In the genomic region with DNA sequence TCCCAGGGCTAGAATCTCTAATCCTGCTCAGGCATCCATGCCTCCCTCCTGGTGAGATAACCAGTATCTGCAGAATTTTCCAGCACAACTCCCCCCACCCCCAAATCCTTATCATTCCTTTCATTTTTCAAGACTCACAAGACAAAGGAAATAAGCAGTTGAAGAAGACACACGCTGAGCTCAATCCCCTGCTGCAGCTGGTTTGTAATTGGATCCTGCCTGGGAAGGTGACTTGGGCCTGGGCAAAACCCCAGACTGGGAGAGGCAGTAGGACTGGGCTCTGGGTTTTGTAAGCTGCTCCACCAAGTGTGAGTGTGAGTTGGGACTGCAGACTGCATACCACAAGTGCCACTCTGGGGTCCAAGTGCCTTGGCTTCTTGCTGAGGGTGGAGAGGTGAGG, we compare ENCODE assay signal across 22 mouse cellular contexts. TPM values are rescaled to one million over a fixed set of nuclear protein-coding genes. Genes with fewer than 3 reads are reported as not detected.
DNase-seq lines count a peak whose midpoint lies in the region; ATAC-seq and TF ChIP-seq lines count a peak whose summit lies in the region.
"Had no signal": no experiment of that assay in that cellular context is flagged by ENCODE, and none has a peak within 500 bp of the region (broad histone marks: within the 10 kb centered on the region; RNA-seq: fewer than 3 reads in every experiment).

No protein-coding gene starts in this region.

- no peak for DNase-seq in lung, postnatal 0 days (ENCODE audit: low spot score)
- DNase-seq in lung, postnatal 10 days, result no peak
- DNase-seq in R1 (ENCODE audit: low read depth, low spot score), result peak; percentile 97
- DNase-seq in embryonic facial prominence, embryonic 14.5 days (ENCODE audit: low spot score), result peak; percentile 47
- DNase-seq in urinary bladder, postnatal 14 days (ENCODE audit: low spot score), result no peak
- no peak for DNase-seq in heart, postnatal 4 days
- DNase-seq: cerebellum, postnatal 10 days; heart, adult 18-20 months; layer of hippocampus, postnatal 36 days; right cerebral cortex, adult 18-20 months; spleen, adult 18-20 months; thymus, adult 2 months had no signal

- 0 out of 2 replicates have a peak overlapping the region, but pooled peaks have one; percentile 26 for H3K27ac ChIP-seq in lung, postnatal 0 days (ENCODE audit: low read length)
- H3K27ac ChIP-seq in embryonic facial prominence, embryonic 14.5 days (replicated peaks; ENCODE audit: low read depth, low read length), result no peak overlapping the region
- H3K27ac ChIP-seq: embryonic facial prominence, embryonic 13.5 days; forebrain, embryonic 12.5 days; hindbrain, embryonic 12.5 days; kidney, embryonic 15.5 days; lung, embryonic 15.5 days; midbrain, embryonic 15.5 days; stomach, embryonic 15.5 days had no signal

- TF ChIP-seq CTCF in lung, postnatal 0 days (IDR thresholded peaks at IDR 0.05), result no peak

- H3K4me3 ChIP-seq in lung, postnatal 0 days (ENCODE audit: low read depth, low read length), result no peak overlapping the region
- H3K4me3 ChIP-seq in embryonic facial prominence, embryonic 14.5 days (ENCODE audit: low read depth, low read length), result no peak overlapping the region
- H3K4me3 ChIP-seq: embryonic facial prominence, embryonic 13.5 days; forebrain, embryonic 12.5 days; hindbrain, embryonic 12.5 days; kidney, embryonic 15.5 days; lung, embryonic 15.5 days; midbrain, embryonic 15.5 days; stomach, embryonic 15.5 days had no signal

- H3K9ac ChIP-seq in lung, postnatal 0 days (replicated peaks; ENCODE audit: low read depth), result no peak overlapping the region
- no peak overlapping the region for H3K9ac ChIP-seq in embryonic facial prominence, embryonic 14.5 days (ENCODE audit: low read depth, low read length)
- H3K9ac ChIP-seq: embryonic facial prominence, embryonic 13.5 days; forebrain, embryonic 12.5 days; hindbrain, embryonic 12.5 days; kidney, embryonic 15.5 days; lung, embryonic 15.5 days; midbrain, embryonic 15.5 days; stomach, embryonic 15.5 days had no signal

- H3K4me2 ChIP-seq in lung, postnatal 0 days (replicated peaks; ENCODE audit: low read depth, low read length), result no peak overlapping the region
- H3K4me2 ChIP-seq in embryonic facial prominence, embryonic 14.5 days (ENCODE audit: low read depth, low read length), result no peak overlapping the region
- H3K4me2 ChIP-seq: embryonic facial prominence, embryonic 13.5 days; forebrain, embryonic 12.5 days; hindbrain, embryonic 12.5 days; kidney, embryonic 15.5 days; liver, embryonic 11.5 days; lung, embryonic 15.5 days; midbrain, embryonic 15.5 days; stomach, embryonic 15.5 days had no signal

- no peaks in the 10 kb centered on the region for H3K27me3 ChIP-seq in lung, postnatal 0 days (replicated peaks; ENCODE audit: insufficient read depth, low read length)
- no peaks in the 10 kb centered on the region for H3K27me3 ChIP-seq in embryonic facial prominence, embryonic 14.5 days (replicated peaks; ENCODE audit: control insufficient read depth, insufficient read depth, low read length)
- H3K27me3 ChIP-seq: embryonic facial prominence, embryonic 13.5 days; forebrain, embryonic 12.5 days; hindbrain, embryonic 12.5 days; kidney, embryonic 15.5 days; lung, embryonic 15.5 days; midbrain, embryonic 15.5 days; stomach, embryonic 15.5 days had no signal

- H3K9me3 ChIP-seq in lung, postnatal 0 days (ENCODE audit: low read length), result no peaks in the 10 kb centered on the region; the same call in 1 of the 2 replicates
- H3K9me3 ChIP-seq in embryonic facial prominence, embryonic 14.5 days (ENCODE audit: control insufficient read depth, low read length), result no peaks in the 10 kb centered on the region
- H3K9me3 ChIP-seq: embryonic facial prominence, embryonic 13.5 days; forebrain, embryonic 12.5 days; hindbrain, embryonic 12.5 days; kidney, embryonic 15.5 days; lung, embryonic 15.5 days; midbrain, embryonic 15.5 days; stomach, embryonic 15.5 days had no signal

- no peak for TF ChIP-seq EP300 in lung, postnatal 0 days (IDR thresholded peaks at IDR 0.05)

- 5% methylated on average over 1 of the region's 1 CpGs for WGBS in lung, postnatal 0 days
- WGBS in embryonic facial prominence, embryonic 14.5 days, result 19% methylated on average over 1 of the region's 1 CpGs

- H3K4me1 ChIP-seq in lung, postnatal 0 days (ENCODE audit: insufficient read depth, low read depth, low read length), result peaks cover 19% of the 10 kb centered on the region; the same call in 1 of the 2 replicates
- peaks cover 13% of the 10 kb centered on the region for H3K4me1 ChIP-seq in embryonic facial prominence, embryonic 14.5 days (ENCODE audit: control insufficient read depth, insufficient read depth, low read length)
- H3K4me1 ChIP-seq: forebrain, embryonic 12.5 days; hindbrain, embryonic 12.5 days; midbrain, embryonic 15.5 days had no signal

- H3K36me3 ChIP-seq in lung, postnatal 0 days (ENCODE audit: insufficient read depth, low read length), result no peaks in the 10 kb centered on the region
- H3K36me3 ChIP-seq in embryonic facial prominence, embryonic 14.5 days (ENCODE audit: control insufficient read depth, insufficient read depth, low read length), result no peaks in the 10 kb centered on the region
- H3K36me3 ChIP-seq: embryonic facial prominence, embryonic 13.5 days; forebrain, embryonic 12.5 days; hindbrain, embryonic 12.5 days; kidney, embryonic 15.5 days; lung, embryonic 15.5 days; midbrain, embryonic 15.5 days; stomach, embryonic 15.5 days had no signal

- ATAC-seq in lung, postnatal 0 days, result no peak
- ATAC-seq in embryonic facial prominence, embryonic 14.5 days (ENCODE audit: low read depth), result no peak
- ATAC-seq in inflammation-experienced regulatory T-cells, adult 6 months, result no peak
- ATAC-seq: intestine, embryonic 16.5 days; midbrain, embryonic 15.5 days had no signal

RNA-seq across cellular contexts. Expression of a gene that starts 41.9 kb away (rescaled TPM):
- polyA plus RNA-seq in lung, postnatal 0 days (2015; fragmentation: Nextera tagmentation; extraction: Ambion mirVana), result 177 and 229 TPM in 2 replicates
- polyA plus RNA-seq in embryonic facial prominence, embryonic 14.5 days (2014; fragmentation: Nextera tagmentation; extraction: Ambion mirVana), result 66.8 and 67.4 TPM in 2 replicates
- 10 to 100 TPM; 40.6 to 50.7 TPM for total RNA-seq in heart, postnatal 4 days (2021)
- 100 to 1,000 TPM in 1 of 3 experiments, 10 to 100 TPM in 2; 24.6 to 111 (median 80.4) TPM for polyA plus RNA-seq in inflammation-experienced regulatory T-cells, adult 6 months (2017; shearing (Covaris generic))

Comparison
In these comparisons a context has a peak if more than half of its experiments do, and no peak if none do; other contexts are left out.
1. DNase-seq: peak in R1 (single experiment) and embryonic facial prominence, embryonic 14.5 days (single experiment); none in lung, postnatal 0 days (single experiment), lung, postnatal 10 days (single experiment), urinary bladder, postnatal 14 days (single experiment) and heart, postnatal 4 days (single experiment).